Mouse (Mus musculus) heart, embryonic 12.5 days (tissue): ENCODE results near the gene Fam120a. TPM values are rescaled to one million over a fixed set of nuclear protein-coding genes. Genes with fewer than 3 reads are reported as not detected.

Experiments
- ATAC-seq: fragments of 200-750 bp; cut with Nextera tagmentation; 2 replicates; pipeline ENCODE4 v1.8.0; 2017; ENCODE audit warnings: moderate TSS enrichment, moderate library complexity; ENCODE audit not compliant: insufficient number of reproducible peaks, low FRiP score
- H3K27ac ChIP-seq: fragments of 300-500 bp; sonication (generic); 2 replicates; pipeline ENCODE4 v1.5.1; 2016; ENCODE audit warnings: mild to moderate bottlenecking, moderate library complexity; ENCODE audit not compliant: poor library complexity, severe bottlenecking
- H3K27me3 ChIP-seq: fragments of 300-500 bp; sonication (generic); replicated peaks from 2 replicates; pipeline ENCODE4 v1.6.1; 2016; ENCODE audit warnings: mild to moderate bottlenecking, moderate library complexity
- H3K36me3 ChIP-seq: fragments of 300-500 bp; sonication (generic); 2 replicates; pipeline ENCODE4 v1.6.1; 2016; ENCODE audit warnings: mild to moderate bottlenecking, moderate library complexity
- H3K4me1 ChIP-seq: fragments of 300-500 bp; sonication (generic); replicated peaks from 2 replicates; pipeline ENCODE4 v1.6.1; 2016; ENCODE audit warnings: mild to moderate bottlenecking
- H3K4me2 ChIP-seq: fragments of 300-500 bp; sonication (generic); 2 replicates; pipeline ENCODE4 v1.6.1; 2016; ENCODE audit warnings: mild to moderate bottlenecking, moderate library complexity
- H3K4me3 ChIP-seq: fragments of 300-500 bp; sonication (generic); 2 replicates; pipeline ENCODE4 v1.5.1; 2016; ENCODE audit warnings: mild to moderate bottlenecking
- H3K9ac ChIP-seq: fragments of 300-500 bp; sonication (generic); 2 replicates; pipeline ENCODE4 v1.6.1; 2016; ENCODE audit warnings: mild to moderate bottlenecking, moderate library complexity
- H3K9me3 ChIP-seq: fragments of 300-500 bp; sonication (generic); replicated peaks from 2 replicates; pipeline ENCODE4 v1.6.1; 2016; ENCODE audit warnings: mild to moderate bottlenecking, moderate library complexity
- WGBS: fragments of 180-500 bp; shearing (Covaris S2); methylation state at CpG from one replicate; pipeline ENCODE4 v1.1.7; 2016; 5-methylcytosine and 5-hydroxymethylcytosine counted together
- polyA plus RNA-seq: library from polyadenylated mRNA; unstranded; fragments of >200 nt; fragmentation: Nextera tagmentation; extraction: Ambion mirVana; gene quantifications from 2 replicates; pipeline ENCODE4 v1.2.1, GENCODE M21; 2016

Gene Fam120a
- polyA plus RNA-seq, 1 experiment from 2014 or later = 20.7 TPM

- Histone ChIP-seq H3K4me3 (no peak overlapping the region), H3K4me1 (peaks cover 20% of the 10 kb centered on the region), H3K9ac (no peak overlapping the region), H3K9me3 (no peaks in the 10 kb centered on the region), H3K27me3 (no peaks in the 10 kb centered on the region), H3K27ac (peak overlapping the region; percentile 65), H3K4me2 (peak overlapping the region; percentile 37; the same call in 1 of the 2 replicates), H3K36me3 (peaks cover 65% of the 10 kb centered on the region)
- no peak for ATAC-seq
- WGBS = 36% methylated on average over 6 of the region's 6 CpGs
Observed at GRCm38 (mm10) chr13:48934597-48934996, 33.2 kb downstream of the Fam120a start.

- no peak overlapping the region for H3K4me2 ChIP-seq
- H3K4me1 ChIP-seq = peaks cover 24% of the 10 kb centered on the region
- ATAC-seq = no peak
- peaks cover 55% of the 10 kb centered on the region for H3K36me3 ChIP-seq
- H3K9ac ChIP-seq = no peak overlapping the region
- no peak overlapping the region for H3K27ac ChIP-seq
- H3K27me3 ChIP-seq = no peaks in the 10 kb centered on the region
- no peaks in the 10 kb centered on the region for H3K9me3 ChIP-seq
- 76% methylated on average over 3 of the region's 3 CpGs for WGBS
- H3K4me3 ChIP-seq = no peak overlapping the region
Observed at GRCm38 (mm10) chr13:48932692-48933091, 35.1 kb downstream of the Fam120a start.

GRCm38 (mm10) chr13:48931687-48932086 lies 36.1 kb downstream of the Fam120a start:
- Histone ChIP-seq H3K4me1 (peaks cover 31% of the 10 kb centered on the region), H3K36me3 (peaks cover 54% of the 10 kb centered on the region), H3K9ac (no peak overlapping the region), H3K4me3 (no peak overlapping the region), H3K27ac (no peak overlapping the region), H3K27me3 (no peaks in the 10 kb centered on the region), H3K4me2 (no peak overlapping the region), H3K9me3 (no peaks in the 10 kb centered on the region)
- ATAC-seq = no peak

- Histone ChIP-seq H3K4me2 (no peak overlapping the region), H3K36me3 (peaks cover 58% of the 10 kb centered on the region), H3K27me3 (no peaks in the 10 kb centered on the region), H3K27ac (no peak overlapping the region), H3K4me3 (no peak overlapping the region), H3K9me3 (no peaks in the 10 kb centered on the region), H3K4me1 (peaks cover 36% of the 10 kb centered on the region), H3K9ac (no peak overlapping the region)
- WGBS = 95% methylated on average over 5 of the region's 5 CpGs
- no peak for ATAC-seq
Observed at GRCm38 (mm10) chr13:48931232-48931631, 36.6 kb downstream of the Fam120a start.

- Histone ChIP-seq H3K9ac (no peak overlapping the region), H3K9me3 (no peaks in the 10 kb centered on the region), H3K36me3 (peaks cover 57% of the 10 kb centered on the region), H3K4me1 (peaks cover 25% of the 10 kb centered on the region), H3K27me3 (no peaks in the 10 kb centered on the region), H3K4me2 (no peak overlapping the region), H3K27ac (no peak overlapping the region), H3K4me3 (no peak overlapping the region)
- no peak for ATAC-seq
- 82% methylated on average over 3 of the region's 3 CpGs for WGBS
Observed at GRCm38 (mm10) chr13:48929535-48930110, 38.2 kb downstream of the Fam120a start.

- no peaks in the 10 kb centered on the region for H3K27me3 ChIP-seq
- ATAC-seq = no peak
- H3K36me3 ChIP-seq = peaks cover 49% of the 10 kb centered on the region
- no peak overlapping the region for H3K4me2 ChIP-seq
- no peak overlapping the region for H3K4me3 ChIP-seq
- H3K9ac ChIP-seq = no peak overlapping the region
- WGBS = 84% methylated on average over 2 of the region's 2 CpGs
- H3K4me1 ChIP-seq = peaks cover 24% of the 10 kb centered on the region
- H3K9me3 ChIP-seq = no peaks in the 10 kb centered on the region
- no peak overlapping the region for H3K27ac ChIP-seq
Observed at GRCm38 (mm10) chr13:48927609-48928008, 40.2 kb downstream of the Fam120a start.

GRCm38 (mm10) chr13:48922712-48923111 lies 45.1 kb downstream of the Fam120a start:
- Histone ChIP-seq H3K4me1 (peaks cover 33% of the 10 kb centered on the region), H3K36me3 (peaks cover 51% of the 10 kb centered on the region), H3K9me3 (no peaks in the 10 kb centered on the region), H3K9ac (no peak overlapping the region), H3K4me2 (no peak overlapping the region), H3K27ac (no peak overlapping the region), H3K4me3 (no peak overlapping the region), H3K27me3 (no peaks in the 10 kb centered on the region)
- 81% methylated on average over 2 of the region's 2 CpGs for WGBS
- ATAC-seq = no peak

GRCm38 (mm10) chr13:48921256-48921655 lies 46.6 kb downstream of the Fam120a start:
- no peak overlapping the region for H3K4me2 ChIP-seq
- H3K27me3 ChIP-seq = no peaks in the 10 kb centered on the region
- H3K4me1 ChIP-seq = peaks cover 31% of the 10 kb centered on the region
- H3K9me3 ChIP-seq = no peaks in the 10 kb centered on the region
- peaks cover 55% of the 10 kb centered on the region for H3K36me3 ChIP-seq
- no peak overlapping the region for H3K9ac ChIP-seq
- no peak for ATAC-seq
- 77% methylated on average over 1 of the region's 1 CpGs for WGBS
- H3K4me3 ChIP-seq = no peak overlapping the region
- no peak overlapping the region for H3K27ac ChIP-seq

GRCm38 (mm10) chr13:48919756-48920415 lies 47.9 kb downstream of the Fam120a start:
- Histone ChIP-seq H3K4me2 (no peak overlapping the region), H3K9ac (no peak overlapping the region), H3K27me3 (no peaks in the 10 kb centered on the region), H3K27ac (no peak overlapping the region), H3K4me1 (peaks cover 37% of the 10 kb centered on the region), H3K36me3 (peaks cover 65% of the 10 kb centered on the region), H3K9me3 (no peaks in the 10 kb centered on the region), H3K4me3 (no peak overlapping the region)
- ATAC-seq = no peak
- WGBS = 75% methylated on average over 7 of the region's 7 CpGs

GRCm38 (mm10) chr13:48917113-48917599 lies 50.7 kb downstream of the Fam120a start:
- 95% methylated on average over 3 of the region's 3 CpGs for WGBS
- Histone ChIP-seq H3K4me2 (no peak overlapping the region), H3K4me3 (no peak overlapping the region), H3K4me1 (peaks cover 26% of the 10 kb centered on the region), H3K36me3 (peaks cover 74% of the 10 kb centered on the region), H3K27me3 (no peaks in the 10 kb centered on the region), H3K9ac (no peak overlapping the region), H3K9me3 (no peaks in the 10 kb centered on the region), H3K27ac (no peak overlapping the region)
- no peak for ATAC-seq

GRCm38 (mm10) chr13:48913680-48914079 lies 54.1 kb downstream of the Fam120a start:
- Histone ChIP-seq H3K9me3 (no peaks in the 10 kb centered on the region), H3K4me1 (peaks cover 20% of the 10 kb centered on the region), H3K36me3 (peaks cover 70% of the 10 kb centered on the region), H3K27ac (no peak overlapping the region), H3K9ac (no peak overlapping the region), H3K27me3 (no peaks in the 10 kb centered on the region), H3K4me2 (no peak overlapping the region), H3K4me3 (no peak overlapping the region)
- 91% methylated on average over 1 of the region's 1 CpGs for WGBS
- ATAC-seq = no peak
